Mouse (Mus musculus): ENCODE results near the gene Sprn. TPM values are rescaled to one million over a fixed set of nuclear protein-coding genes. Genes with fewer than 3 reads are reported as not detected.
"Not testable (repeated sequence)": the region's sequence is repeated elsewhere in the genome, so short reads cannot be mapped to it uniquely, and the experiment has no call there.

The Sprn gene
- polyA plus RNA-seq, 1 experiment from 2014 or later, result 4.3 TPM

DNA sequence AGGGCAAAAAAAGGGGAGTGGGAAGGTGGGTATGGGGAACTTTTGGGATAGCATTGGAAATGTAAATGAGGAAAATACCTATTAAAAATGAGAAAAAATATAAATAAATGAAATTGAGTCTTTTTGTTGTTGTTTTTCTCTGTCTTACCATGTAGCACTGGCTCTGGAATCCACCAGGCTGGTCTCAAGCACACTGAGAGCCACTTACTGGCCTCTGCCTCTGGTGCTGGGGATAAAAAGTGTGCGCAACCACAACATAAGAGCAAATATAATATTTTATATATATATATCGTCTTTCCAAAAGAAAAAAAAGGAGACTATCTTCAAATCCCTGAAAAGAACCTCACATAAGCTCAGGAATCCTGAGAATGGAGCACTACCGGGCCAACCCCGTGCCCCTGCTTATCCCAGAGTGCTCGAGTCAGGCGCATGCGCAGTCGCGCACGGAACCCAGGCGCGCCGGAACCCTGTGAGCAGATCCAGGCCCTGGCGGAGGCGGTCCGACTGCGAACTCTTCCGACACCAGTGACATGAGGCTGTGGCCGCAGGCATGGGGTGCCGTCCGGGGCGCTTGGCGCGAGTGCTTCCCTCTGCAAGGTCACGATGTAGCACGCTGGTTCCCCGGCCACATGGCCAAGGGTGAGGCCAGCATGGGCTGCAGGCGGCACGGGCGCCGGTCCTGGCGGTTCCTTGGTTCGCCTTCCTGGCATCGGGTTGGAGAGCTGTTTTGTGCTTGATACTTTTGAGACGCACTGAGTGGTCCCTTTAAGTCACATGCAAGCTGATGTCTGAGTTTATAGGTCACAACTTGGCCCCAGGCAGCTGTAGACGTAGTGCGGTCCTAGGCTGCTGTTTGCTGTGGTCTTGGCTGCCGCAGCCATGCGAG, 17.3 kb downstream of the Sprn start, which contains the start of gene Mtg1:
TSS of gene Mtg1 (plus strand) at position 430 of the 886 bp plus-strand sequence.
- Histone ChIP-seq H3K4me2 (replicated peaks) (peak within 1 kb of the TSS; percentile 81), H3K27me3 (replicated peaks) (no peaks in the 10 kb centered on the region), H3K36me3 (no peaks in the 10 kb centered on the region), H3K4me1 (peaks cover 5% of the 10 kb centered on the region; the same call in 1 of the 2 replicates), H3K27ac (no peak within 1 kb of the TSS), H3K9ac (peak within 1 kb of the TSS; percentile 77), H3K4me3 (peak within 1 kb of the TSS; percentile 74), H3K9me3 (no peaks in the 10 kb centered on the region)
- ATAC-seq (ENCODE audit: low FRiP score, low read depth), result peak; percentile 96
- 2% methylated on average over 39 of the region's 39 CpGs for WGBS

DNA sequence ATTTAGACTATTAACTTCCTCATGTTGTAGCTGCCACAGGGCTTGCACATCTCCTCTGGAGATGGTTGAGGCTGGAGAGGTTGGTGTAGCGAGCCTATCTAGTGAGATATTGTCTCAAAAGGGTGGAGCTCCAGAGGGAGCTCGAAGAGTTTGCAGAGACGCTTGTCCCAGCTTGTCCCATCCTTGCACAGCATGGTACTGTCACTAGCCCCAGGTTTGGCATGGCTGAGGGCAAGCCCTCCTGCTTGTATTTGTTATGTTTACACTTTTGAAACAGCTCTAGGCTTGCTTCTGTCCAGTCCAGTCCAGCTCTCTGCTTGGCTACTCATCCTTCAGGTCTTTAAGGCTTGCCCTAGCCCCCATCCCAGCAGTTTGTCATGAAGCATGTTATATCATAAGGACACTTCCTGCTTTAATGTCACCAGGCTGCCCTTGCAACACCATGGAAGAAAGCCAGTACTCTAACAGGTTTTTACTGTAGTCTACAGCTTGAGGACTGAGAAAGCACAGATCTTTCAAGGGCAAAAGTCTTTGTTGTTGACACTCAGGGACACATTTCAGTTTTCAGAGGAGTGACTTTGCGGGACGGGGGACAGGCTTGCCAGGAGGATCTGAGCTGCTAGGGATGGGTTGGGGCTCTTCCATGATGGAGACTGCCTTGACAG, 19.4 kb downstream of the Sprn start:
- Histone ChIP-seq H3K27ac (no peak overlapping the region), H3K4me1 (peaks cover 5% of the 10 kb centered on the region; the same call in 1 of the 2 replicates), H3K4me2 (replicated peaks) (no peak overlapping the region), H3K4me3 (no peak overlapping the region), H3K36me3 (peaks cover 3% of the 10 kb centered on the region; the same call in 1 of the 2 replicates), H3K9me3 (no peaks in the 10 kb centered on the region), H3K27me3 (replicated peaks) (no peaks in the 10 kb centered on the region), H3K9ac (no peak overlapping the region)
- 94% methylated on average over 5 of the region's 5 CpGs for WGBS
- no peak for ATAC-seq (ENCODE audit: low FRiP score, low read depth)

- not testable (repeated sequence) for ATAC-seq (ENCODE audit: low FRiP score, low read depth); H3K4me2 ChIP-seq (replicated peaks); H3K36me3 ChIP-seq; H3K9me3 ChIP-seq; H3K27ac ChIP-seq; H3K4me3 ChIP-seq; H3K9ac ChIP-seq; H3K4me1 ChIP-seq; H3K27me3 ChIP-seq (replicated peaks)
- 95% methylated on average over 7 of the region's 7 CpGs for WGBS
These were observed 20.6 kb downstream of the Sprn start for GRCm38 (mm10) chr7:140134033-140134432.

DNA sequence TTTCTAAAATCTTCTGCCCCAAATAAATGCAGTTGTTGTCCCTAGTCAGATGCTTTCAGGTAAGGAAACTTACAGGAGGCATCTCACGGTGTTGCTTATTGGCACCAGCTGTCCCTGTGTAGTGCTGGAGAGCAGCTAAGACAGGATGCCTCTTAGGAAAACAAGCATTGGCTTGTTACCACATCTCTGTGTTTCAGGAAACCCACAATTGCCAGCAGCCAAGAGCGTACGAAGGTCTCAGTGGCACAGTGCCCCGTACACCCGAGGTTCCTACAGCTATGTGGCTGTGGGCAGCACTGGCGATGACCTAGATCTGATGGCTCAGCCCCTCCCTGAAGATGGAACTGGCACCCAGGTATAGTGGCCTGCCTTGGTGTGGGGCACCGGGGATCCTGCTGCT, 22.5 kb downstream of the Sprn start:
- ATAC-seq (ENCODE audit: low FRiP score, low read depth); H3K4me2 ChIP-seq (replicated peaks); H3K36me3 ChIP-seq; H3K4me1 ChIP-seq; H3K27me3 ChIP-seq (replicated peaks); H3K4me3 ChIP-seq; H3K27ac ChIP-seq; H3K9me3 ChIP-seq; H3K9ac ChIP-seq: not testable (repeated sequence)
- 93% methylated on average over 7 of the region's 7 CpGs for WGBS

DNA sequence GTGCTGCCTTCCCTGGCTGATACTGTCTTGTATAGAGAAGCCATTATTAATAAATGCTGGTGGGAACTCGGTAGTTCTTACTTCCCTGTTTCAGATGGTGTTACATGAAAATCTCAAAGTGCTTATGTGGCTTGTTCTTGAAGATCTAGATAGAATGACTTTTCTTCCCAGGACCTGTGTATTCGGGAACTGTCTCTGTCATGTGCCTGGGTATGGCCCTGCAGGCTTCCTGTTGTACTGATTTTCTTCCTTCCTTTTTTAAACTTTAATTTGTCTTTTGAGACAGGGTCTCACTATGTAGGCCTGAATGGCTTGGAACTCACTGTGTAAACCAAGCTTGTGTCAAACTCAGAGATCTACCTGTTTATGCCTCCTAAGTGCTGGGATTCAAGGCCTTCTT, 26.8 kb downstream of the Sprn start:
- Histone ChIP-seq H3K4me2 (replicated peaks) (no peak overlapping the region), H3K36me3 (peaks cover 6% of the 10 kb centered on the region; the same call in 1 of the 2 replicates), H3K27me3 (replicated peaks) (no peaks in the 10 kb centered on the region), H3K9me3 (no peaks in the 10 kb centered on the region), H3K4me1 (peaks cover 10% of the 10 kb centered on the region), H3K27ac (no peak overlapping the region), H3K4me3 (no peak overlapping the region), H3K9ac (no peak overlapping the region)
- no peak for ATAC-seq (ENCODE audit: low FRiP score, low read depth)
- WGBS, result 90% methylated on average over 2 of the region's 2 CpGs

DNA sequence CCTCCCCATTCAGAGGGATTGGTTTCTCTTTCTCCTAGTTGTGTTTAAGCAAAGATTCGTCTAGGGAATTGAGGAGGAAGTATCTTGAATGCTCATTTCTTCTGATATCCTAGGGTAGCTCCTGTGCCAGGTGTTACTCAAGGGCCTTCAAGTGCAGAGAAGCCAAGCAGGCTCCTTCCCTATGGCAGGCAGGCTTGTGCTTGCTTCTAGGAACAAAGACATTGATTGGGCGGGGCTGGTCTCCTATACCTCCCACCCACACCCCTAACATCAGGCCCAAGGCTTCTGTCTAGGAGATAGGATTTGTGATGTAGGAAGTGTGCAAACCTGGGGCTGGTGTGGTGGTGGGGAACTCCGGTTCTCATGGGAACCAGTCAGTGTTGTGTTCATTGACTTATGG, 27.7 kb downstream of the Sprn start:
- no peak for ATAC-seq (ENCODE audit: low FRiP score, low read depth)
- H3K9ac ChIP-seq, result no peak overlapping the region
- H3K36me3 ChIP-seq, result peaks cover 6% of the 10 kb centered on the region; the same call in 1 of the 2 replicates
- no peak overlapping the region for H3K27ac ChIP-seq
- H3K4me2 ChIP-seq (replicated peaks), result no peak overlapping the region
- H3K9me3 ChIP-seq, result no peaks in the 10 kb centered on the region
- 87% methylated on average over 3 of the region's 3 CpGs for WGBS
- no peaks in the 10 kb centered on the region for H3K27me3 ChIP-seq (replicated peaks)
- H3K4me1 ChIP-seq, result peaks cover 10% of the 10 kb centered on the region
- no peak overlapping the region for H3K4me3 ChIP-seq

- H3K4me1 ChIP-seq, result peaks cover 10% of the 10 kb centered on the region
- peak overlapping the region; percentile 83 for H3K9ac ChIP-seq
- H3K4me3 ChIP-seq, result peak overlapping the region; percentile 66
- no peak overlapping the region for H3K27ac ChIP-seq
- WGBS, result 8% methylated on average over 5 of the region's 5 CpGs
- H3K27me3 ChIP-seq (replicated peaks), result no peaks in the 10 kb centered on the region
- no peaks in the 10 kb centered on the region for H3K9me3 ChIP-seq
- ATAC-seq (ENCODE audit: low FRiP score, low read depth), result 0 out of 2 replicates have a peak, but pooled peaks have one; percentile 8
- H3K36me3 ChIP-seq, result peaks cover 6% of the 10 kb centered on the region; the same call in 1 of the 2 replicates
- peak overlapping the region; percentile 85 for H3K4me2 ChIP-seq (replicated peaks)
These were observed 28.7 kb downstream of the Sprn start for GRCm38 (mm10) chr7:140126022-140126350.

DNA sequence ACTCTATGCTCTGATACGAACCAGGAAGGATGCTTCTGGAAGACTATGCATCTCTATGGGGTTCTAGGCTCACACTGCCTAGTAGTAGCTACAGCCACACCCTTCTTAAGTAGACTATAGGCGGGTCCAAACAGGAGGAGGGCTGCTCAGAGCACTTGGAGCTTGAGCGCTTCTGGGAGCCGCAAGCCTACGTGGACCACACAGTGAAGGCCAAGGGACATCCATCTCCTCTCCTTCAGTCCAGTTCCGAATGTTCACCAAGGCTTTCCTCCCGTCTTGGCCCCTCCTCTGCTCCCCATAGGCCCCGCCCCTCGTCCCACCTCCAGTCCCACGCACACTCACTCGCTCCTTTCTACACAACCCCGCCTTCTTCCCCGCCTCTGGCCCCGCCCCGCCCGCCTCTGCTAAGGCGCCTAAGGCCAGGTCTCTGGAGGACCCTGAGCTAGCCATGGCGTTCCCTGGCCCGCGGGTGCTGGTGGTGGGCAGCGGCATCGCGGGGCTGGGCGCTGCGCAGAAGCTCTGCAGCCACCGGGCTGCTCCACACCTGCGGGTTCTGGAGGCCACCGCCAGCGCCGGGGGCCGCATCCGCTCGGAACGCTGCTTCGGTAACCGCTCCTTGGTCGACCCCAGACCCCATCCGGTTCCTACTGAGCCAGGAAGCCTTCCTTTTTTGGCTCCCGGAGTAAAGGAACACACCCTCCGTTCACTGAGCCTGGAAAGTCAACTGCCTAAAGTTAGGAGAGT, 29.2 kb downstream of the Sprn start:
- H3K4me3 ChIP-seq, result peak overlapping the region; percentile 66

DNA sequence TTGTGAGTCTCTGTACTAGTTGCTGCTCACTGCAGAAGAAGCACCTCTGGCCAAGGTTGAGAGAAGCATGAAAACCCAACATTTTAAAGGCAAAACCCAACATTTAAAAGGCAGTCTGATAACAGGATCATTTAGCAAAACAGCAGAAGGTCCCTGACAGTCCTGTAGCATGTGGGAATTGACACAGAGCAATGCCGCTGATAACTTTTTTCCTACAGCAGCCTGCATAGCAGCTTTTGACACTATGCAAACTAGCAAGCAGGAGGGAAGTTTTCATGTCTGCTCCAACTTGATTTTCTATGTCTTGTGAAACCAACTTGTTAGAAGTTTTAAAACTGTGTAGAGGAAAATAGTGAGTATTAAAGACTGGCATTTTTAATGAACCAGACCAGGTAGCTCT, 30.3 kb downstream of the Sprn start:
- 93% methylated on average over 1 of the region's 1 CpGs for WGBS
- no peak for ATAC-seq (ENCODE audit: low FRiP score, low read depth)
- Histone ChIP-seq H3K27me3 (replicated peaks) (no peaks in the 10 kb centered on the region), H3K9ac (no peak overlapping the region), H3K4me1 (peaks cover 10% of the 10 kb centered on the region), H3K36me3 (no peaks in the 10 kb centered on the region), H3K4me2 (replicated peaks) (no peak overlapping the region), H3K9me3 (no peaks in the 10 kb centered on the region), H3K4me3 (no peak overlapping the region), H3K27ac (no peak overlapping the region)

More for the DNA sequence above, 29.2 kb downstream of the Sprn start:
- peak overlapping the region; percentile 83 for H3K9ac ChIP-seq
- peak; percentile 95 for ATAC-seq (ENCODE audit: low FRiP score, low read depth)
- no peaks in the 10 kb centered on the region for H3K27me3 ChIP-seq (replicated peaks)
- peaks cover 10% of the 10 kb centered on the region for H3K4me1 ChIP-seq
- no peak overlapping the region for H3K27ac ChIP-seq
- no peaks in the 10 kb centered on the region for H3K9me3 ChIP-seq
- peak overlapping the region; percentile 85 for H3K4me2 ChIP-seq (replicated peaks)
- H3K36me3 ChIP-seq, result peaks cover 5% of the 10 kb centered on the region; the same call in 1 of the 2 replicates
- WGBS, result 2% methylated on average over 40 of the region's 40 CpGs

- Histone ChIP-seq H3K27me3 (replicated peaks) (no peaks in the 10 kb centered on the region), H3K36me3 (no peaks in the 10 kb centered on the region), H3K4me2 (replicated peaks) (no peak overlapping the region), H3K4me3 (no peak overlapping the region), H3K9ac (no peak overlapping the region), H3K4me1 (peaks cover 10% of the 10 kb centered on the region), H3K27ac (no peak overlapping the region), H3K9me3 (no peaks in the 10 kb centered on the region)
- 44% methylated on average over 4 of the region's 4 CpGs for WGBS
- no peak for ATAC-seq (ENCODE audit: low FRiP score, low read depth)
These were observed 31.9 kb downstream of the Sprn start for GRCm38 (mm10) chr7:140122765-140123164.

- no peak overlapping the region for H3K27ac ChIP-seq
- no peaks in the 10 kb centered on the region for H3K27me3 ChIP-seq (replicated peaks)
- no peak overlapping the region for H3K9ac ChIP-seq
- H3K4me1 ChIP-seq, result peaks cover 10% of the 10 kb centered on the region
- H3K4me2 ChIP-seq (replicated peaks), result no peak overlapping the region
- no peaks in the 10 kb centered on the region for H3K36me3 ChIP-seq
- ATAC-seq (ENCODE audit: low FRiP score, low read depth), result no peak
- WGBS, result 73% methylated on average over 13 of the region's 13 CpGs
- H3K9me3 ChIP-seq, result no peaks in the 10 kb centered on the region
- no peak overlapping the region for H3K4me3 ChIP-seq
These were observed 33.3 kb downstream of the Sprn start for GRCm38 (mm10) chr7:140121338-140121910.
